Mouse (Mus musculus) embryo, embryonic 11 days (tissue): ENCODE results near the gene Phtf2.
"Not testable (repeated sequence)": the region's sequence is repeated elsewhere in the genome, so short reads cannot be mapped to it uniquely, and the experiment has no call there.

Experiments used
- DNase-seq: peaks from one replicate; pipeline ENCODE4 v3.0.0-alpha.2; 2015

Phtf2 gene

DNA sequence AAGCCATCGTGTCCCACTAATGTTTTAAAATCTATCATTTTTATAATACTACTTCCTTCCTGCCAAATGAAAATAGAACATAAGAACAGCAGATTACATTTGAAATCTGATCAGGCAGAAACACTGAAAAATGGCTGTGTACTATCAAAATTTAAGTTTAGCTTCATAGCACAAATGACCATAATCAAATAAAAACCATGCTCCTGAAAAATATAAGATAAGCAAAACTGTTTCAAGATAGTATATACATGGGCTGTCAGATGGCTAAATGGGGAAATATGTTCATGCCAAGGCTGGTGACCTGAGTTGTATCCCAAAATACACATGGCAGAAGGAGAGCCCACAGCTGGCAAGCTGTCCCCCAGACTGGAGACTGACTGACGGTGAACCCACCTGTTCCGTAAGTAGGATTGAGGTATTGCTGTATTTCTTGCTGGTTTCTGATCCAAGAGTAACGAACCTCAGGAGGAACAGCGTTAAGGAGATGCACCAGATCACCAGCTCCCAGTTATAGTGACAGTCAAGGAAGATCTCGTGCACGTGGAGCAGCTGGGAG is 116.5 kb downstream of the Phtf2 start:
- no peak for DNase-seq

DNA sequence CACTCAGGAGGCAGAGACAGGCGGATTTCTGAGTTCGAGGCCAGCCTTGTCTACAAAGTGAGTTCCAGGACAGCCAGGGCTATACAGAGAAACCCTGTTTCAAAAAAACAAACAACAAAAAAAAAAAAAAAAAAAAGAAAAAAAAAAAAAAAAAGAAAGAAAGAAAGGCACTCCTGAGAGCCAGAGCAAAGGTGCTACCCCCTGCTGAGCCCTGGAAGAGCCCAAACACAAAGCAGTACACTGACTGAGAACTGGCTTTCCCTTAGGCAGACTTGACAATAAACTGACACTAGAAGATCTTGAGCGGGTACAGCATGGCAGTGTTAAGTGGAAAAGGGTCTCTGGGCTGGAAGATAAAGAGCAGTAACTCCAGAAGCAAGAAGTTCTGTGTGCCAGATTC is 119.5 kb downstream of the Phtf2 start:
- DNase-seq = not testable (repeated sequence)

DNA sequence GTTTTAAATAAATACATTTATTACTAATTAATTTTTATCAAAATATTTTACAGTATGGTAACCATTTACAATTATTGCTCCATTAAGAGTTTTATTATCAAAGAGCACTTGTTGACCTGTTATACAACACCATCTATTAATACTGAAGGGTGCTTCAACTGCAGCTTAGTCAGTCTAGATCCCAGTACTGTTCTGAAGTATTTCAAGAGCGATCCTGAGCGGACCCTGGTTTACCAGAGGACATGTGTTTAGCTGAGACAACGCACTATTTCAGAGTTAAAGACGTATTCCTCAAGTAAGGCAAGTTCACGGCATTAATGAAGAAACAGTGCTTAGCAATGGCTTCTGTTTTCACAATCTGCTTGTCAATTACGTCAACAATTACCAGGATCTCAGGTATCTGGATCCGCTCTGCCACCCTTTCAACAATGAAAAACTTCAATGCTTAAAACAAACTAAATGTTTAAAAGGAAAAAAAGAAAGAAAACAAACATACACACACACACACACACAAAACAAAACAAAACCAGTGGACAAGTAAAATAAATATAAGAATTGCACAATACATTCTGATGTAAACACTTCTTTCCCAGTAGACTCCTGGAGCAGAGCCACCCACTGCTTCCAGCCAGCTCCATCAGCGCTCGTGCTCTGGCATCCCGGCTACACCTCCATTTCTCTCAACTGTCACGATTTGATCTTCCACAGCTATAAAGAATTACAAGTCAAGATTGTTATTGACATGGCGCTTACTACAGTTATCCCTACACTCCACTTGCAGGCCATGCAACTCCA is 121.4 kb downstream of the Phtf2 start:
- DNase-seq = no peak

DNA sequence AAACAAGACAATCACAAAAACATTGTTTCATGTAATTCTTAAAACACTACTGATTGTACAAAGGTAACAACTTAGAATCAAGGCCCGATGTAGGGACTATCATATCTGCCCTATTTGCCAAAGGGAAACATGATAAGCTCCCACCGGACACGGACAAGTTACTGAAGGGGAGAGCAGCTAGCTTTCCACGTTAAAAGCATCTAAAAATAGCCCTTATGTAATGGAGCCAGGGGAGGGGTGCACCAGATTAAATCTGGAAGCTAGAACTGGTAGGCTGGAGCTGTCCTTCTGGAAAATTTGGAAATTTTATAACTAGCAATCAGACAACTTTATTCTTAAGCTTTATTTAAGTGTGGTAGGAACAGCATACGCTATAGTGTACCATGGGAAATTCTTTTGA is 122.2 kb downstream of the Phtf2 start:
- no peak for DNase-seq

DNA sequence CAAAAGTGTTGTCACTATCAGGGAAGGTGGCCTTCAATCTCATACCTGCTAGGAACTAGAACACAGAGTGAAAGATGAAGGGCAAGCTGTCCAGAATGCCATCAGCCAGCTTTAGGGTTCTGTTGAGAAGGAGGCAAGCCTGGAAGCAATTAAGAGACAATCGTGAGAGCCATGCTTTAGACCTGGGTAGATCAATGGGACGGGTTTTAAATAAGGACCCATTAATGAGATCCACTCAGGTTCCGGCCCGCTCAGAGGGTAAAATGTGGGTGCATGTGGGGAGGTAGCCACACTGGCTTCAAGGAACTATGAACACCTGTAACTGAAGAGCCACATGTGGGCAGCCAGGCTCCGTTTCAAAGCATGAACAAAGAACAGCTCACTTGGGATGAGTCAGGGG is 128.0 kb downstream of the Phtf2 start:
- no peak for DNase-seq

DNA sequence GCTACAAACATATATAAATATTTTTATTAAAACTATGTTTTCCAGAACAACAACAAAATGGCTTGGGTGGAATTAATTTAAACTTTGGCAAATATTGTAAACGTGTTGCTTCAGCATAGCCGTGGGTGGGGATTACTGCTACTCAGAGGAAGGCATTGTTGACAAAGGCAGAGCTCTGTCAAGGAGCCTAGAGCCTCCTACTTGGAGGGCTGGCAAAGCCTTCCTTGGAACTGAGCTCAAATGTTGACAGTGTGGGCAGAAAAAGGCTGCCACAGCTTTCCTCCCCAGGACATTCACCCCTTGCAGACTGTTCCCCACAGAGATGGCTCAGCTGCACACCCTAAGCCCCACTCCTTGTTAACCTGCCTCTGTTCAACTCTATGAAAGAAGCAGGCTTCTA is 128.8 kb downstream of the Phtf2 start:
- DNase-seq = no peak

DNA sequence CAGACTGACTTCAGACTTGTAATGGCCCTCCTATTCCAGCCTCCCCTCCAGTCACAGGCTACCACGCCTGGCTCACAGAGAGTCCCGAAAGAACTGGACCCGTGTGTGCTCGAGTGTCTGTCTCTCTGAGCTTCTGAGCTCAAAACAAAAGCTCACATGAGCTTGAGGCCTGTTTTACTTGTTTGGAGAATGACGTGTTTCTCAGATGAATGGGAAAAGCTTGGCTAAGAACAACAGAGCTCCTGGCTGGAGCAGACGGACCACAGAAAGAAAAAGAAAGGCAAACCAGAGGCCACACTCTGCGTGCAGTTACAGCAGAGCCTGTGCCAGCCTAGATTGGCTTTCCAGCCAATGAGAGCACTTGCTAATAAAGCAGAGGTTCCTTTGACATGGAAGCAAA is 130.2 kb downstream of the Phtf2 start:
- peak; percentile 19 for DNase-seq

DNA sequence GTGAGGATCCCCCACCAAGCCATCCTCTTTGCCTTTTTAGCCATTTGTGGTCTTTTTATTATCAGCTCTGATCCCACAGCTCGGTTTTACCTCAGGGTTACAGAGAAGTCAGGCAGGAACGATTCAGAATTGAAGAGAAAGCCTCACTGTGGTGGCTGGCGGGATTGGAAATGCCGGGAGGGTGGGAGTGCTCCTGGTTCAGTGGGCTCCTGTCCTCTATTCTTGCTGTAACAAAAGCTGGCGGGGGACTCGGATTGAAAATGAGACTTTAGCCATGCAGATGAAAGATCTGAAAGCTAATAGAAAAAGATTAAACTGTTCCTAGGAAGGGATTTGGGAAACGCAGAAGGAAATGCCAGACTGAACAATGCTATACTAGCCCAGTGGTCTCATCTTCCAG is 130.9 kb downstream of the Phtf2 start:
- no peak for DNase-seq

DNA sequence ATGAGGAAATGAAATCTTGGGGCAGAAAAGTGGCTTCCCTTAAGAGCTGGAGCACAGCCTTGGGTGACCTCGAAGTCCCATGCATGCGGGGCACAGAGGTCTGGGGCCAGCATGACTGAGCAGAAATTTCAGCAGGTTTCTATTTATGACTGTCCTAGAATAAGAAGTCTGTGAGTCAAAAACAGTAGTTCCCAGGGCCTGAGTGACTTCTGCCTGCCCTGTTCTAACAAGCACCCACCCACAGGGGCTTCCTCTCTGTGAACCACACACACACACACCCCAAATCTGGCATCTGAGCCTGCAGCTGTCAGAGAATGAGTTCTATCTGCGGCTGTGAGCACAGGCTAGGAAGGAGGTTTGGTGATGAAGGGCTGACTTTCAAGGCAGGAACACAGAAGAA is 132.4 kb downstream of the Phtf2 start:
- DNase-seq = no peak

DNA sequence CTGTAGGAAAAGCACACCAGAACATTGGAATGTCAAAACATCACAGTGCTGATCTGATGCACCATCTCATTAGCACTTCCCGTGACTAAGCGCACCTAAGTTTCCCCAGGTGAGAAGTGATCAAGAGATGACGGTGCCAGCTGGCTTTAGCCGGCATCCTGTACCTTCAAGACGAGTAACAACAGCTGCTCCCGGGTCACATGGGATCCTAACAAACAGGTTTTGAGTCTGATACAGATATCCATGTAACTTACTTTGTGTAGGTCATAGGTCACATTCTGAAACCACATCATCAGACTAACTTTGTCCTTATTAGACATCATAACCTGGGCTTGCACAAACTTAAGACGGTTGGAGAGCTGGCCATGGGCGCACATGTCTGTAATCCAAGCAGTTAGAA is 133.1 kb downstream of the Phtf2 start:
- DNase-seq = no peak

DNA sequence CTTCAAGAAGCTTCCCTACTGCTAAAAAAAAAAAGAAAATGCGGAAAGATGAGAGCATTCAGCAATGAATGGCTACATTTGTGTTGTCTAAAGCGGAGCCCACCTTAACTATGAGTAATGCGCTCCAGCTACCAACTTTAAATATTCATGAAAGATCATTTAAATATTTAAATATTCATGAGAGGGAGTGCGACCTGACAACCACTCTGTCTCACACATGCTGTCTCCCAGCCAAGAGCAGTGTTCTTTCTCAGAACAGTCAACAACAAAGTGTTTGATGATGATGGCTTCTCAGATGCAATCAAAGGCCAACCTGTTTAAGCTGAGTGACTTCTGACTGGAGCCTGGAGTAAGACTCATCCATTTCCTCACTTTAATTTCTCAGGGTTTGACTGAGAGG is 133.8 kb downstream of the Phtf2 start:
- DNase-seq = no peak

DNA sequence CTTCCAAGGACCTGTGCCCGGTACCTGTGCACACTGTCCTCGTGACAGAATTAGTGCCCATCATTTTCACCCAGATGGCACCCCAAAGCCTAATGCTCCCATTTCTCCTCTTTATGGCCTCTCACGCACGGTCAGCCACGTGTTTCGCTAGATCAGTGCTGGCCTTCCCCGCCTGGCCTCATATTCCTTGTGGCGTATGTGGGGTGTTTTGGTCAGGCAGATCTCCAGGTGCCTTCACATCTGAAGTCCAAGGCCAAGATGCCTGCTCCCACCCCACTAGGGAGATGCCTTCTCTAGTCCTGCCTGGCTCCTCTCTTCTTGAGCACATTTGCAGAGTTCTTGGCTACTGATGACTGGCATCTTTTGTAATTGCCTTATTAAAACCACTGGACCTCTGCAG is 140.0 kb downstream of the Phtf2 start:
- no peak for DNase-seq

DNA sequence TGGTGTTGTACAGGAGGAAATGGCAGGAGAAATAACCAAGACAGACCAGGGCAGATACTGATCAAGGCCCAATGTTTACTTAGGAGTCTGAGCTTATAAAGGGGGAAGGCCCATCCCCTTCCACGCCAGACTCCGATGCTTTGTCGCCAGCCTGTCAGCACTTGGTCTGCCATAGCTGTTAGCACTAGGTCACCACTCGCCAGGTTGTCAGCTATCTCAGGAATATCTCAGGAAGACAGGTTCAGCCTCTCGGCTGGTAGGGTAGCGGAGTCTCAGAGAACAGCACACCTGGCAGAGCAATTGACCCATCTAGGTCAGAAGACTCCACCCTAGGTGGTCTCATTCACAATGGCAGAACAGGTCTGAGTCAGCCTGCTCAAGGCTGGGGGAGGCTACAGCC is 140.7 kb downstream of the Phtf2 start:
- no peak for DNase-seq

DNA sequence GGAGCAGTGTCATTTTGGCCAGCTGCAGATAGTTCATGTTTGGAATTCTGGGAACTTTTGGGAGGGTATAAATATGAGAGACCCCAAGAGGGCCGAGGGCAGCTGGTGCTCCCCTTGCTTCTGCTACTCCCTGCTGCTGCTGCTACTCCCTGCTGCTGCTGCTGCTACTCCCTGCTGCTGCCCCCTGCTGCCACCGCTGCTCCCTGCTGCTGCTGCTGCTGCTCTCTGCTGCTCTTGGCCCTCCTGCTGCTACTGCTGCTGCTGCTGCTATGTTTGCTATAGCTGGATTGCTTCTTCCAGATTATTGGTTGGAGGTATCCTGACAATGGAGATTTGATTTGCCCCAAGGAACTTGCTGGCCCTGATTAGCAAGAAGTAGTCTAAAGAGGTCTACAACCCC is 143.1 kb downstream of the Phtf2 start:
- no peak for DNase-seq

DNA sequence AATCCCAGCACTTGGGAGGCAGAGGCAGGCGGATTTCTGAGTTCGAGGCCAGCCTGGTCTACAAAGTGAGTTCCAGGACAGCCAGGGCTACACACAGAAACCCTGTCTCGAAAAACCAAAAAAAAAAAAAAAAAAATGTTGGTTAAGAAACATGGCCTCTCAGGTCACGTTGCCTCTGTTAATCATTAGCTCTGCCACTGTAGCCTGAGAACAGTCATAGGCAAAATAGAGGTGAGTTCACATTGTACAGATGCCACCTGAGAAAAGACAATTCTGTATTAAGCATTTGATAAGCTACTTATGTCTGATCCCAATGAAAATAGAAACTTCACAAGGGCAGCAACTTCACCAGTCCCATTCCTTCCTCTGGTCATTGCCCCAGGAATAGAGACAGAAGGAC is 158.7 kb downstream of the Phtf2 start:
- not testable (repeated sequence) for DNase-seq

DNA sequence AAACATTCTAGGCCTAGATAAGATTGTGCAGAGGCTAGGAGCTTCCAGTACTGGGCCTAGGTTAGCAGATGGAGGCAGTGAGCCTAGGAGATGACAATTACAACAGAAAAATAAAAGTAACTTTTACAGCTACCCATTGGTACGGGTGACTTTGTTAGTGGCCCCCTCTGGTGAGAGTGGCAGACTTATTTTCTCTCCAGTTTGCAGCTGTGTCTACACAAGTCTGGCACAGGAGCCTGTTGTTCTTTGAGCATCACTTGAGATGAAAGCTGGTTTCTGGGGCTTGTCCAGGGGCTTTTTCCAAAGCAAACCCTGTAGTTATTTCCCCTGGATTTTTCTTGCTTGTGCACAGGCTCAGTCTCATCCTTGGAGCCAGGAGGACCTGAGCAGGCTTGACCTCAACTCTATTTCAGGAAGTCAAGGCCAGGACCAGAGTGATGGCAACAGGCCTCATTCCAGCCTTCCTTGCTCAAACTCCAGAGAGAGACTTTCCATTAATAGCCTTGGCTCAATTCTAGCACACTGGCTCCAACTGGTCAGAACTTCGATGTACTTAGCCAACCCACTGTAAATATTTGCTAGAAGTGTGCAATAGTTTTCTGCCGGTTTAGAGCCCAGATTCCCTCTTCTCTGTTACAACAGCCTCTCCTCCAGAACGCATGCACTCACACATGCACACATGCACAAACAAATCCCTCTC is 161.6 kb downstream of the Phtf2 start:
- DNase-seq = no peak

DNA sequence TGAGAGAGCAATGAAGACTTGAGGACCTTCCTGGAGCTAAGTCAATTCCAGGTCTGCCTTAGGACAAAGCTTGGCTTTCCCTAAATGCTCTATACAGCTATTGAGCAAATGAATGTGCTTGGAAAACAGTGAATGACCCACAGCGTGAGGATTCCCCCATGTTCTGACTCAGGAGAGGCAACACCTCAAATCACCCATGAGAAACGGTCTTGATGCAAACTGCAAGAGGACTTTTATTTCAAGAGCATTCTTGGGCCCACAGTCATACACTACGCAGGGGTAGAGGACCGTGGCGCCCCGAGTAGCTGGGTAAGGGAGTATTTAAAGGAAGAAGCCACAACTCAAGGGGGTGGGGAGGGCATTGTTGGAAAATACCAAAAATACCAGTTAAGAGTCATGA is 165.9 kb downstream of the Phtf2 start:
- not testable (repeated sequence) for DNase-seq

DNA sequence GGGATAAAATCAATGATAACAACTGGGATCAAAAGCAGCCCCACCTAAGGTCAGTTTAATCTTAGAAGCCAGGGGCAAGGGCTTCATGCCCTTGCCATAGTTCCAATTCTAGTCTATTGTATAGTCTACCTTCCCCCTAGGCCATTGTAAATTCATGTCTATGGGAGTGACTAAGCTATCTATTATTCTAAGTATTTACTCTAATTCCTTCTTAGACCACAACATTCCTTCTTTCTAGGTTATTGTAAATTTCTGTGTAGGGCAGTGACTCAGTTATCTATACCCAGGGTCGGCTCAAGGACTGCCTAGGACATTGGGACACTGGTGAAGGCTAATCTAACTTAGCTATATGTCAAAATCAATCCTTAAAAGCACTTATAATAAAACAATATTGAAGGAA is 167.3 kb downstream of the Phtf2 start:
- DNase-seq = not testable (repeated sequence)

DNA sequence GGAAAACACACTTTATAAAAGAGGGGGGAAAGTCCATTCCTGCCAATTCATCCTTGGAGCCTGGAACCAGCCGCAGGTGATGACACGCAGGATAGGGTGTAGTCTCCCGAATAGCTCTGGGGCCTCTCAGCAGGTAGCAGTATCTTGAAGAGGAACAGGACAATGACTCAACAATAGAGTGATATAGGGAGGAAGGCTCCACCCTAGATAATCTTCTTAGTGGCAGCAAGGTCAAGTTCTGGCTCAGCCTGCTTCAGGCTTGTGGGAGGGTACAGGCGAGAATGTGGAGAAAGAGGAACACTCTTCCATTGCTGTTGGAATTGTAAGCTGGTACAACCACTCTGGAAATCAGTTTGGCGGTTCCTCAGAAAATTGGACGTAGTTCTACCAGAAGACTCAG is 171.1 kb downstream of the Phtf2 start:
- not testable (repeated sequence) for DNase-seq
